Mouse (Mus musculus) adrenal gland, postnatal 0 days (tissue): ENCODE results near the gene Klhdc4. TPM values are rescaled to one million over a fixed set of nuclear protein-coding genes. Genes with fewer than 3 reads are reported as not detected.

Experiments used
- polyA plus RNA-seq: library from polyadenylated mRNA; unstranded; fragments of >200 nt; fragmentation: Nextera tagmentation; extraction: Ambion mirVana; gene quantifications from 2 replicates; pipeline ENCODE4 v1.2.1, GENCODE M21; 2015

The Klhdc4 gene
- polyA plus RNA-seq, result 13.1 and 17.2 TPM in 2 replicates

GRCm38 (mm10) chr8:121829048-121829776 is at the start of gene Klhdc4:
Gene Klhdc4 (minus strand): TSS chr8:121829569.

Other genes with a start within 250 kb of the Klhdc4 start
- gene Map1lc3b, start 239.2 kb downstream of the Klhdc4 start, polyA plus RNA-seq, result 322 and 341 TPM in 2 replicates
- gene Zcchc14, start 176.7 kb downstream of the Klhdc4 start, polyA plus RNA-seq, result 4.8 and 7.5 TPM in 2 replicates
- gene Jph3, start 99.9 kb downstream of the Klhdc4 start, polyA plus RNA-seq, result 7.0 and 16.0 TPM in 2 replicates
- gene Slc7a5, start 78.1 kb upstream of the Klhdc4 start, polyA plus RNA-seq, result 17.1 and 23.3 TPM in 2 replicates
- gene Car5a, start 115.3 kb upstream of the Klhdc4 start, polyA plus RNA-seq, result 0.35 and 0.79 TPM in 2 replicates
- 11.7 and 14.0 TPM in 2 replicates for gene Banp, start 120.2 kb upstream of the Klhdc4 start, polyA plus RNA-seq